Mouse (Mus musculus) heart, adult 2 months (tissue): Measurements from ENCODE around the gene Parvg.

Experiments used
- CTCF ChIP-seq: fragments of 200-600 bp; IDR thresholded peaks from 2 replicates; pipeline ENCODE4 v1.8.1; 2022; ENCODE audit warnings: antibody characterized with exemption, mild to moderate bottlenecking, moderate library complexity
- POLR2A ChIP-seq: fragments of 200-500 bp; IDR thresholded peaks from 2 replicates; pipeline ENCODE4 v1.6.1; 2011; ENCODE audit warnings: mild to moderate bottlenecking, low read depth, low read length, control low read depth; ENCODE audit not compliant: insufficient read depth

DNA sequence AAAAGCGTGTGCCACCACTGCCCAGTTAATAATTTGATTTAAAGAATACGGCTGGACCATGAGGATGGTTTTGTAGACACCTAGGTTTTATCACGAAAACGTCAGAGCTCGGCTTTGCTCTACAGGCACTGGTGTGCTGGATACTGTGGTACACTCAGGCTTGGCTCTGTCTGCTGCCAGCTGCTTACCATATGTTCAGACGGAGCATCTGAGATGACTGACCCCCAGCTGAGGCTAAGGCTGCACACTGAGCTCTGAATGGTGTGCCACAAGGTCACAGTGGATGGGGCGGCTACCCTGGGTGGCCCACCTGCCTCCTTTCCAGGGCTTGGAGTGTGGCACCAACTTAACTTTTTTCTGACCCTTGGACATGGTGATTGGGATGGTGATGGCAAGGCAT lies 38.4 kb upstream of the Parvg start:
- TF ChIP-seq POLR2A (no peak), CTCF (no peak)
